Mouse (Mus musculus): ENCODE results near the gene Ushbp1. TPM values are rescaled to one million over a fixed set of nuclear protein-coding genes. Genes with fewer than 3 reads are reported as not detected.
"Not testable (repeated sequence)": the region's sequence is repeated elsewhere in the genome, so short reads cannot be mapped to it uniquely, and the experiment has no call there.

Gene Ushbp1
- polyA plus RNA-seq, 1 experiment from 2014 or later = 7.4 TPM

GRCm38 (mm10) chr8:71358026-71358425, 37.6 kb downstream of the Ushbp1 start:
- H3K4me2 ChIP-seq = no peak overlapping the region
- no peaks in the 10 kb centered on the region for H3K4me1 ChIP-seq
- no peak overlapping the region for H3K9ac ChIP-seq
- no peak overlapping the region for H3K4me3 ChIP-seq
- WGBS = 85% methylated on average over 3 of the region's 3 CpGs
- H3K27ac ChIP-seq = no peak overlapping the region
- peaks cover 47% of the 10 kb centered on the region for H3K36me3 ChIP-seq (replicated peaks)
- no peak for ATAC-seq (replicated peaks)
- H3K27me3 ChIP-seq (replicated peaks) = no peaks in the 10 kb centered on the region
- H3K9me3 ChIP-seq = no peaks in the 10 kb centered on the region

GRCm38 (mm10) chr8:71351520-71351919, 44.1 kb downstream of the Ushbp1 start:
- ATAC-seq (replicated peaks) = no peak
- peaks cover 82% of the 10 kb centered on the region for H3K36me3 ChIP-seq (replicated peaks)
- 100% methylated on average over 1 of the region's 1 CpGs for WGBS

GRCm38 (mm10) chr8:71351117-71351516, 44.5 kb downstream of the Ushbp1 start:
- Histone ChIP-seq H3K4me1 (no peaks in the 10 kb centered on the region), H3K27ac (no peak overlapping the region), H3K27me3 (replicated peaks) (no peaks in the 10 kb centered on the region), H3K4me3 (no peak overlapping the region), H3K9me3 (no peaks in the 10 kb centered on the region), H3K36me3 (replicated peaks) (peaks cover 82% of the 10 kb centered on the region), H3K4me2 (no peak overlapping the region), H3K9ac (no peak overlapping the region)
- WGBS = 77% methylated on average over 3 of the region's 3 CpGs
- ATAC-seq (replicated peaks) = no peak

More at GRCm38 (mm10) chr8:71351520-71351919, 44.1 kb downstream of the Ushbp1 start:
- no peak overlapping the region for H3K4me3 ChIP-seq
- no peaks in the 10 kb centered on the region for H3K27me3 ChIP-seq (replicated peaks)
- no peak overlapping the region for H3K9ac ChIP-seq
- H3K4me2 ChIP-seq = no peak overlapping the region
- H3K27ac ChIP-seq = no peak overlapping the region
- H3K9me3 ChIP-seq = no peaks in the 10 kb centered on the region
- no peaks in the 10 kb centered on the region for H3K4me1 ChIP-seq

GRCm38 (mm10) chr8:71346581-71346980, 49.0 kb downstream of the Ushbp1 start:
- H3K4me3 ChIP-seq = no peak overlapping the region
- no peak for ATAC-seq (replicated peaks)
- H3K4me1 ChIP-seq = no peaks in the 10 kb centered on the region
- H3K9me3 ChIP-seq = no peaks in the 10 kb centered on the region
- H3K9ac ChIP-seq = no peak overlapping the region
- H3K4me2 ChIP-seq = no peak overlapping the region
- 86% methylated on average over 1 of the region's 1 CpGs for WGBS
- H3K27me3 ChIP-seq (replicated peaks) = no peaks in the 10 kb centered on the region
- H3K27ac ChIP-seq = no peak overlapping the region
- H3K36me3 ChIP-seq (replicated peaks) = peaks cover 67% of the 10 kb centered on the region

GRCm38 (mm10) chr8:71340625-71341024, 55.0 kb downstream of the Ushbp1 start:
- 71% methylated on average over 5 of the region's 5 CpGs for WGBS
- H3K9ac ChIP-seq = no peak overlapping the region
- no peak overlapping the region for H3K4me2 ChIP-seq
- H3K4me1 ChIP-seq = no peaks in the 10 kb centered on the region
- peaks cover 24% of the 10 kb centered on the region; the same call in 1 of the 2 replicates for H3K36me3 ChIP-seq (replicated peaks)
- no peaks in the 10 kb centered on the region for H3K9me3 ChIP-seq
- no peak for ATAC-seq (replicated peaks)
- H3K27me3 ChIP-seq (replicated peaks) = no peaks in the 10 kb centered on the region
- H3K4me3 ChIP-seq = no peak overlapping the region
- no peak overlapping the region for H3K27ac ChIP-seq

- not testable (repeated sequence) for H3K27ac ChIP-seq
- H3K36me3 ChIP-seq (replicated peaks) = peaks cover 20% of the 10 kb centered on the region
Measured at GRCm38 (mm10) chr8:71337834-71338233, 57.8 kb downstream of the Ushbp1 start.

More at GRCm38 (mm10) chr8:71337834-71338233, 57.8 kb downstream of the Ushbp1 start:
- not testable (repeated sequence) for ATAC-seq (replicated peaks); H3K4me2 ChIP-seq; H3K4me1 ChIP-seq; H3K4me3 ChIP-seq; H3K9ac ChIP-seq; H3K9me3 ChIP-seq; H3K27me3 ChIP-seq (replicated peaks)
- 96% methylated on average over 6 of the region's 6 CpGs for WGBS

Other genes with a start within 250 kb of the Ushbp1 start
- gene Myo9b, start 123.1 kb downstream of the Ushbp1 start, polyA plus RNA-seq (2015; fragmentation: Nextera tagmentation; extraction: Ambion mirVana) = 18.7 and 20.2 TPM in 2 replicates
- gene Haus8, start 122.9 kb downstream of the Ushbp1 start, polyA plus RNA-seq (2015; fragmentation: Nextera tagmentation; extraction: Ambion mirVana) = 64.2 and 65.3 TPM in 2 replicates
- 117 and 119 TPM in 2 replicates for gene Use1, start 29.0 kb downstream of the Ushbp1 start, polyA plus RNA-seq (2015; fragmentation: Nextera tagmentation; extraction: Ambion mirVana)
- 6.5 and 6.8 TPM in 2 replicates for gene Ocel1, start 24.5 kb downstream of the Ushbp1 start, polyA plus RNA-seq (2015; fragmentation: Nextera tagmentation; extraction: Ambion mirVana)
- gene Nr2f6, start 13.8 kb downstream of the Ushbp1 start, polyA plus RNA-seq (2015; fragmentation: Nextera tagmentation; extraction: Ambion mirVana) = 25.0 and 28.7 TPM in 2 replicates
- 101 and 102 TPM in 2 replicates for gene Babam1, start 1.1 kb upstream of the Ushbp1 start, polyA plus RNA-seq (2015; fragmentation: Nextera tagmentation; extraction: Ambion mirVana)
- gene Ankle1, start 10.2 kb upstream of the Ushbp1 start, polyA plus RNA-seq (2015; fragmentation: Nextera tagmentation; extraction: Ambion mirVana) = 6.5 and 6.7 TPM in 2 replicates
- gene Abhd8, start 67.9 kb upstream of the Ushbp1 start, polyA plus RNA-seq (2015; fragmentation: Nextera tagmentation; extraction: Ambion mirVana) = 188 and 206 TPM in 2 replicates
- gene Mrpl34, start 69.2 kb upstream of the Ushbp1 start, polyA plus RNA-seq (2015; fragmentation: Nextera tagmentation; extraction: Ambion mirVana) = 173 and 174 TPM in 2 replicates
- gene Dda1, start 73.4 kb upstream of the Ushbp1 start, polyA plus RNA-seq (2015; fragmentation: Nextera tagmentation; extraction: Ambion mirVana) = 240 and 242 TPM in 2 replicates
- 9.6 and 10.9 TPM in 2 replicates for gene Ano8, start 90.2 kb upstream of the Ushbp1 start, polyA plus RNA-seq (2015; fragmentation: Nextera tagmentation; extraction: Ambion mirVana)
- 12.0 and 13.9 TPM in 2 replicates for gene Gtpbp3, start 92.3 kb upstream of the Ushbp1 start, polyA plus RNA-seq (2015; fragmentation: Nextera tagmentation; extraction: Ambion mirVana)
- gene Plvap, start 116.0 kb upstream of the Ushbp1 start, polyA plus RNA-seq (2015; fragmentation: Nextera tagmentation; extraction: Ambion mirVana) = 5.2 and 5.6 TPM in 2 replicates
- 0.09 and 0.15 TPM in 2 replicates for gene Ccdc194, start 129.9 kb upstream of the Ushbp1 start, polyA plus RNA-seq (2015; fragmentation: Nextera tagmentation; extraction: Ambion mirVana)
- gene Bst2, start 141.7 kb upstream of the Ushbp1 start, polyA plus RNA-seq (2015; fragmentation: Nextera tagmentation; extraction: Ambion mirVana) = 11.5 and 18.0 TPM in 2 replicates
- 61.6 and 62.2 TPM in 2 replicates for gene Mvb12a, start 147.1 kb upstream of the Ushbp1 start, polyA plus RNA-seq (2015; fragmentation: Nextera tagmentation; extraction: Ambion mirVana)
- gene Tmem221, start 163.1 kb upstream of the Ushbp1 start, polyA plus RNA-seq (2015; fragmentation: Nextera tagmentation; extraction: Ambion mirVana) = 0.13 TPM in 1 of 2 replicates, not detected in the other
- 0.08 TPM in 1 of 2 replicates, not detected in the other for gene Nxnl1, start 170.8 kb upstream of the Ushbp1 start, polyA plus RNA-seq (2015; fragmentation: Nextera tagmentation; extraction: Ambion mirVana)
- gene Slc27a1, start 173.1 kb upstream of the Ushbp1 start, polyA plus RNA-seq (2015; fragmentation: Nextera tagmentation; extraction: Ambion mirVana) = 66.9 and 67.4 TPM in 2 replicates
- gene Pgls, start 196.4 kb upstream of the Ushbp1 start, polyA plus RNA-seq (2015; fragmentation: Nextera tagmentation; extraction: Ambion mirVana) = 217 and 221 TPM in 2 replicates
- gene Fam129c, start 201.8 kb upstream of the Ushbp1 start, polyA plus RNA-seq (2015; fragmentation: Nextera tagmentation; extraction: Ambion mirVana) = 9.3 and 9.4 TPM in 2 replicates
- gene Colgalt1, start 215.2 kb upstream of the Ushbp1 start, polyA plus RNA-seq (2015; fragmentation: Nextera tagmentation; extraction: Ambion mirVana) = 70.5 and 74.5 TPM in 2 replicates